Mouse (Mus musculus): Measurements from ENCODE around the gene Rpusd2. TPM values are rescaled to one million over a fixed set of nuclear protein-coding genes. Genes with fewer than 3 reads are reported as not detected.
A peak's percentile ranks its signal among the peaks of the same experiment; 100 is the strongest.

Gene Rpusd2
- total and polyA plus RNA-seq, 3 experiments, result 15.5 to 18.6 TPM; not detected in 1

DNA sequence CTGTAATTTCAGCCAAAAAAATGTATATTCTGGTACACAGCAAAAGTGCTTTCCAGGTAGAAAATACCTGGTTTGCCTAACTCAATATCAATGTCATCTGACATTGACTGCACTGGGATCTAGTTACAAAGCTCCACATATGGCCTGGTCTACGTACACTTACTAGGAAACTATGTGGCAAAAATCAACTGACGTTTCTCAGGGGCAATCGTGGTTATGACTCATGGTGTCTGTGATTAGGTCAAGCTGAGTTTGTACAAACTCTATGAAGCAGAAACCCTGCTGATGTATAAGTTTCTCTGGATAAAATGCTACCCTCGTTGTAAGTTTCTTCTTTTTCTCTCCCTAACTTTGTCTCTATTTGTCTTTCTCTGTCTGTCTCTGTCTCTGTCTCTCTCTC, 2.4 kb upstream of the Rpusd2 start:
- Histone ChIP-seq H3K4me1 (ENCODE audit: control insufficient read depth in 1 of 2, insufficient read depth in 2 of 2, low read length in 2 of 2) (peaks cover 0 to 13% of the 10 kb centered on the region in 2 experiments; a peak in 3 of 4 replicates), H3K4me3 (ENCODE audit: control insufficient read depth in 1 of 2, insufficient read depth in 1 of 2, low read depth in 2 of 2, low read length in 2 of 2) (no peak overlapping the region), H3K9ac (ENCODE audit: control insufficient read depth, low read depth, low read length, poor library complexity, severe bottlenecking) (no peak overlapping the region), H3K27ac (ENCODE audit: control insufficient read depth, low read depth, low read length) (no peak overlapping the region), H3K27me3 (ENCODE audit: control insufficient read depth in 1 of 2, insufficient read depth in 2 of 2, low read length in 2 of 2) (no peaks in the 10 kb centered on the region), H3K9me3 (replicated peaks; ENCODE audit: insufficient read depth, low read length) (no peaks in the 10 kb centered on the region), H3K79me2 (ENCODE audit: control insufficient read depth, insufficient read depth, low read length, poor library complexity) (peaks cover 23% of the 10 kb centered on the region), H3K36me3 (ENCODE audit: control insufficient read depth in 1 of 2, insufficient read depth in 2 of 2, low read length in 2 of 2) (peaks cover 0 to 19% of the 10 kb centered on the region in 2 experiments; a peak in 3 of 4 replicates)
- no peak for TF ChIP-seq NRF1 (IDR thresholded peaks at IDR 0.05; ENCODE audit: insufficient read depth, low read depth, low read length, poor library complexity, severe bottlenecking)
- no peak for TF ChIP-seq MYB (IDR thresholded peaks at IDR 0.05; ENCODE audit: low read depth, low read length)
- TF ChIP-seq ZNF384 (IDR thresholded peaks at IDR 0.05; ENCODE audit: low read depth, low read length), result no peak
- TF ChIP-seq E2F4 (IDR thresholded peaks at IDR 0.05; ENCODE audit: borderline replicate concordance, low read depth, low read length), result no peak
- no peak for TF ChIP-seq CHD1 (IDR thresholded peaks at IDR 0.05; ENCODE audit: low read depth, low read length)
- no peak for TF ChIP-seq MYC (IDR thresholded peaks at IDR 0.05; ENCODE audit: low read depth, low read length)
- no peak for TF ChIP-seq MAX (IDR thresholded peaks at IDR 0.05; ENCODE audit: low read length)
- no peak for TF ChIP-seq KAT2A (conservative IDR thresholded peaks at IDR 0.05; ENCODE audit: low read depth, low read length)
- TF ChIP-seq RAD21 (IDR thresholded peaks at IDR 0.05; ENCODE audit: low read depth, low read length), result no peak
- no peak for TF ChIP-seq RCOR1 (IDR thresholded peaks at IDR 0.05; ENCODE audit: low read depth, low read length)
- no peak for TF ChIP-seq MAZ (IDR thresholded peaks at IDR 0.05; ENCODE audit: low read depth, low read length)
- TF ChIP-seq SMC3 (IDR thresholded peaks at IDR 0.05; ENCODE audit: low read depth, low read length), result no peak
- TF ChIP-seq ZC3H11A (IDR thresholded peaks at IDR 0.05; ENCODE audit: low read depth, low read length), result no peak
- DNase-seq (ENCODE audit: low read depth, low spot score), result peak; percentile 45

DNA sequence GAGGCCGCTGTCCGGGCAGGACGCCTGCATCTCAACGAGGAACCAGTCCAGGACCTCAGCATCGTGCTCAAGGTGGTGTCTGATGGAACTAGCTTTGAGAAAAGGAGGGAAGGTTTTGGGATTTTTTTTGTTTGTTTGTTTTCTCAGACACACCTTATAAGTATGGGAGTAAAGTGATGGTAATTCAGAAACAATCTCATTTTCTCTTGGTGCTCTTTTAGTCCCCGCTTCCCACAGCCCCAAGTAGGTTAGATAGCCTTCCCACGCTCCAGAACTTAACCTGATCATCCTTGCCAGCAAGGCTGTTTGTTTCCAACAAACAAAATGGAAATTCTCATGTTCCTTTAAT, 781 bp downstream of the Rpusd2 start:
- H3K9me3 ChIP-seq (replicated peaks; ENCODE audit: insufficient read depth, low read length), result no peaks in the 10 kb centered on the region
- H3K27me3 ChIP-seq (ENCODE audit: control insufficient read depth in 1 of 2, insufficient read depth in 2 of 2, low read length in 2 of 2), result no peaks in the 10 kb centered on the region
- DNase-seq (ENCODE audit: low read depth, low spot score), result no peak
- TF ChIP-seq NELFE (IDR thresholded peaks at IDR 0.05; ENCODE audit: low read depth, low read length), result no peak
- peak; percentile 50; the same call in 1 of the 2 replicates for TF ChIP-seq MYC (IDR thresholded peaks at IDR 0.05; ENCODE audit: low read depth, low read length)
- 0 out of 2 replicates have a peak, but pooled peaks have one; percentile 1 for TF ChIP-seq TCF12 (IDR thresholded peaks at IDR 0.05; ENCODE audit: low read depth, low read length)
- no peak for TF ChIP-seq ETS1 (IDR thresholded peaks at IDR 0.05; ENCODE audit: low read depth, low read length)
- TF ChIP-seq CHD1 (IDR thresholded peaks at IDR 0.05; ENCODE audit: low read depth, low read length), result peak; percentile 90; the same call in 1 of the 2 replicates
- no peak overlapping the region for H3K27ac ChIP-seq (ENCODE audit: control insufficient read depth, low read depth, low read length)
- peak overlapping the region; percentile 89 to 91 for H3K4me3 ChIP-seq (ENCODE audit: control insufficient read depth in 1 of 2, insufficient read depth in 1 of 2, low read depth in 2 of 2, low read length in 2 of 2)
- H3K9ac ChIP-seq (ENCODE audit: control insufficient read depth, low read depth, low read length, poor library complexity, severe bottlenecking), result peak overlapping the region; percentile 83
- H3K79me2 ChIP-seq (ENCODE audit: control insufficient read depth, insufficient read depth, low read length, poor library complexity), result peaks cover 20% of the 10 kb centered on the region
- peaks cover 2 to 10% of the 10 kb centered on the region in 2 experiments for H3K36me3 ChIP-seq (ENCODE audit: control insufficient read depth in 1 of 2, insufficient read depth in 2 of 2, low read length in 2 of 2)
- H3K4me1 ChIP-seq (ENCODE audit: control insufficient read depth in 1 of 2, insufficient read depth in 2 of 2, low read length in 2 of 2), result peaks cover 0 to 9% of the 10 kb centered on the region in 2 experiments; a peak in 3 of 4 replicates

All from MEL (cell line).